Mouse (Mus musculus) left cerebral cortex, adult 6 months (tissue): ENCODE measurements around the gene Xpo6. TPM values are rescaled to one million over a fixed set of nuclear protein-coding genes. Genes with fewer than 3 reads are reported as not detected.

Experiments used
- long read RNA-seq, 2 experiments: library from polyadenylated mRNA; unstranded; transcript quantifications; one replicate each; pipeline ENCODE4 v2.0.0; 2019 to 2020
- polyA plus RNA-seq: library from polyadenylated mRNA; unstranded; fragments of <200 nt; fragmentation: Nextera tagmentation; gene quantifications from 2 replicates; pipeline ENCODE4 v1.2.3, GENCODE M21; 2021

Gene Xpo6
- polyA plus RNA-seq: 27.3 and 35.7 TPM in 2 replicates
- long read RNA-seq, experiment 1, full-length matches to known transcripts: 3 of 26 reads
- long read RNA-seq, experiment 1, partial matches to known transcripts: 20 of 26 reads
- long read RNA-seq, experiment 1, other reads (novel, unspliced or antisense): 3 of 26 reads
- long read RNA-seq, experiment 2, full-length matches to known transcripts: 4 of 28 reads
- long read RNA-seq, experiment 2, partial matches to known transcripts: 20 of 28 reads
- long read RNA-seq, experiment 2, other reads (novel, unspliced or antisense): 4 of 28 reads

GRCm38 (mm10) chr7:126200178-126200996 lies at the start of gene Xpo6:
Gene Xpo6, minus strand, starts transcription at chr7:126200501.

GRCm38 (mm10) chr7:126082286-126082741 lies 118.0 kb downstream of the Xpo6 start, which contains the start of gene Gsg1l:
Gene Gsg1l, minus strand, starts transcription at chr7:126082411.

Other genes starting within 250 kb of the Xpo6 start
- 12.0 and 36.9 TPM in 2 replicates for gene Gsg1l, start 118.1 kb downstream of the Xpo6 start, polyA plus RNA-seq
- gene Sbk1, start 72.1 kb upstream of the Xpo6 start, polyA plus RNA-seq: 4.2 and 12.0 TPM in 2 replicates
- 0.23 TPM in 1 of 2 replicates, not detected in the other for gene Lat, start 169.1 kb upstream of the Xpo6 start, polyA plus RNA-seq
- gene Spns1, start 176.9 kb upstream of the Xpo6 start, polyA plus RNA-seq: 54.9 and 66.0 TPM in 2 replicates
- 0.64 and 0.77 TPM in 2 replicates for gene Nfatc2ip, start 196.2 kb upstream of the Xpo6 start, polyA plus RNA-seq
- gene Cd19, start 214.4 kb upstream of the Xpo6 start, polyA plus RNA-seq: not detected in 2 replicates
- 7.3 and 9.3 TPM in 2 replicates for gene Rabep2, start 228.3 kb upstream of the Xpo6 start, polyA plus RNA-seq